Mouse (Mus musculus) MEL (cell line): Measurements from ENCODE around the gene Fance.

Source experiments
- CTCF ChIP-seq, 3 experiments: IDR thresholded peaks in 2 of 3; conservative IDR thresholded peaks in 1 of 3; 2 replicates each; pipeline ENCODE4 v1.5.1; 2011 to 2012; ENCODE audit warnings: low read length in 3 of 3, low read depth in 2 of 3, mild to moderate bottlenecking in 2 of 3, improper control_type of control experiment in 1 of 3, inconsistent platforms in 1 of 3, mixed read lengths in 1 of 3, moderate library complexity in 1 of 3; ENCODE audit not compliant: control insufficient read depth in 1 of 3, insufficient read depth in 1 of 3, poor library complexity in 1 of 3, severe bottlenecking in 1 of 3
- ELF1 ChIP-seq: IDR thresholded peaks from 2 replicates; pipeline ENCODE4 v1.6.1; 2014; ENCODE audit warnings: low read depth, mild to moderate bottlenecking, inconsistent platforms, low read length, improper control_type of control experiment, moderate library complexity
- EP300 ChIP-seq, 2 experiments: IDR thresholded peaks; 2 replicates each; pipeline ENCODE4 v1.6.1; 2011; ENCODE audit warnings: improper control_type of control experiment in 2 of 2, low read length in 2 of 2, low read depth in 1 of 2, mild to moderate bottlenecking in 1 of 2
- POLR2A ChIP-seq, 2 experiments: IDR thresholded peaks; 2 replicates each; pipeline ENCODE4 v1.6.1; 2011 to 2012; ENCODE audit warnings: low read length in 2 of 2, mild to moderate bottlenecking in 2 of 2, control low read depth in 1 of 2, improper control_type of control experiment in 1 of 2, low read depth in 1 of 2, moderate library complexity in 1 of 2; ENCODE audit not compliant: control insufficient read depth in 1 of 2, insufficient read depth in 1 of 2, poor library complexity in 1 of 2
- POLR2AphosphoS2 ChIP-seq: IDR thresholded peaks from 2 replicates; pipeline ENCODE4 v1.6.1; 2011; ENCODE audit warnings: low read length, improper control_type of control experiment
- UBTF ChIP-seq: IDR thresholded peaks from 2 replicates; pipeline ENCODE4 v1.6.1; 2012; ENCODE audit warnings: low read depth, mild to moderate bottlenecking, inconsistent platforms, low read length, improper control_type of control experiment, moderate library complexity, borderline replicate concordance; ENCODE audit not compliant: insufficient read depth
- ZMIZ1 ChIP-seq: IDR thresholded peaks from 2 replicates; pipeline ENCODE4 v1.6.1; 2012; ENCODE audit warnings: low read depth, mild to moderate bottlenecking, inconsistent platforms, low read length, improper control_type of control experiment, moderate library complexity

DNA sequence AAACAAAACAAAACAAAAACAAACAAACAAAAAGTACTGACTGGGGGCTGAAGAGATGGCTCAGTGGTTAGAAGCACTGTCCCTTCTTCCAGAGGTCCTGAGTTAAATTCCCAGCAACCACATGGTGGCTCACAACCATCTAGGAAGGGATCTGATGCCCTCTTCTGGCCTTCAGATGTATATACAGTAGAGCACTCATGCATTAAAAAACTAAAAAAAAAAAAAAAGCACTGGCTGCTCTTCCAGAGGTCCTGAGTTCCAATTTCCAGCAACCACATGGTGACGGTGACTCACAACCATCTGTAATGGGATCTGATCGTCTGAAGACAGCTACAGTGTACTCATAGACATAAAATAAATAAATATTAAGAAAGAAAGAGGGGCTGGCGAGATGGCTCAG, 2.5 kb upstream of the Fance start:
- TF ChIP-seq ZMIZ1 (no peak), ELF1 (no peak), EP300 (IDR thresholded peaks at IDR 0.05; ENCODE audit: low read depth in 1 of 2, low read length in 2 of 2) (no peak), POLR2AphosphoS2 (no peak), POLR2A (IDR thresholded peaks at IDR 0.05; ENCODE audit: control insufficient read depth in 1 of 2, insufficient read depth in 1 of 2, low read depth in 1 of 2, low read length in 2 of 2, poor library complexity in 1 of 2) (no peak), CTCF (IDR thresholded peaks at IDR 0.05 in 2 of 3, conservative IDR thresholded peaks at IDR 0.05 in 1 of 3; ENCODE audit: control insufficient read depth in 1 of 3, insufficient read depth in 1 of 3, low read depth in 2 of 3, low read length in 3 of 3, poor library complexity in 1 of 3, severe bottlenecking in 1 of 3) (peak; percentile 22 to 59 (median 25); a peak in 3 of 6 replicates), UBTF (no peak)
